Mouse (Mus musculus) myocyte (in vitro differentiated cells): ENCODE measurements around the gene Sh2d7. TPM values are rescaled to one million over a fixed set of nuclear protein-coding genes. Genes with fewer than 3 reads are reported as not detected.

Experiments used
- H3K27me3 ChIP-seq: one replicate; pipeline ENCODE4 v1.6.1; 2011; ENCODE audit not compliant: control insufficient read depth, insufficient read depth, insufficient read length
- H3K36me3 ChIP-seq: one replicate; pipeline ENCODE4 v1.6.1; 2011; ENCODE audit not compliant: control insufficient read depth, insufficient read depth
- H3K4me2 ChIP-seq: one replicate; pipeline ENCODE4 v1.6.1; 2011; ENCODE audit warnings: low read depth, control low read depth
- H3K4me3 ChIP-seq: one replicate; pipeline ENCODE4 v1.5.1; 2011; ENCODE audit warnings: mild to moderate bottlenecking, control low read depth, moderate library complexity
- H3K79me2 ChIP-seq: one replicate; pipeline ENCODE4 v1.6.1; 2011; ENCODE audit not compliant: control insufficient read depth, insufficient read depth
- H3ac ChIP-seq: one replicate; pipeline ENCODE4 v1.6.1; 2011; ENCODE audit not compliant: control insufficient read depth, insufficient read length
- CEBPB ChIP-seq: IDR thresholded peaks from 2 replicates; pipeline ENCODE4 v1.6.1; 2011; ENCODE audit warnings: mild to moderate bottlenecking, moderate library complexity; ENCODE audit not compliant: poor library complexity, insufficient read depth, severe bottlenecking
- E2F4 ChIP-seq: IDR thresholded peaks from one replicate; pipeline ENCODE4 v1.6.1; 2011; ENCODE audit warnings: mild to moderate bottlenecking, control low read depth, moderate library complexity; ENCODE audit not compliant: insufficient read depth
- MAX ChIP-seq: IDR thresholded peaks from one replicate; pipeline ENCODE4 v1.6.1; 2011; ENCODE audit warnings: low read depth, mild to moderate bottlenecking, control low read depth
- MYOD1 ChIP-seq, 3 experiments: IDR thresholded peaks; one replicate each; pipeline ENCODE4 v1.6.1; 2011; ENCODE audit warnings: control low read depth in 2 of 3, low read depth in 2 of 3, mild to moderate bottlenecking in 2 of 3, moderate library complexity in 1 of 3; ENCODE audit not compliant: insufficient read length in 2 of 3, control insufficient read depth in 1 of 3
- MYOG ChIP-seq, 3 experiments: IDR thresholded peaks; one replicate each; pipeline ENCODE4 v1.6.1; 2011; ENCODE audit warnings: control low read depth in 2 of 3, low read depth in 2 of 3, mild to moderate bottlenecking in 2 of 3; ENCODE audit not compliant: insufficient read length in 2 of 3, control insufficient read depth in 1 of 3, insufficient read depth in 1 of 3
- POLR2A ChIP-seq: IDR thresholded peaks from one replicate; pipeline ENCODE4 v1.6.1; 2011; ENCODE audit warnings: low read depth, mild to moderate bottlenecking, control low read depth, moderate library complexity; ENCODE audit not compliant: insufficient read length
- POLR2AphosphoS2 ChIP-seq: IDR thresholded peaks from one replicate; pipeline ENCODE4 v1.6.1; 2011; ENCODE audit warnings: low read depth, control low read depth; ENCODE audit not compliant: insufficient read length
- REST ChIP-seq: IDR thresholded peaks from one replicate; pipeline ENCODE4 v1.6.1; 2011; ENCODE audit warnings: mild to moderate bottlenecking, control low read depth, moderate library complexity; ENCODE audit not compliant: insufficient read depth, insufficient read length
- SRF ChIP-seq: IDR thresholded peaks from one replicate; pipeline ENCODE4 v1.6.1; 2011; ENCODE audit warnings: low read depth; ENCODE audit not compliant: control insufficient read depth, insufficient read length
- TCF12 ChIP-seq: IDR thresholded peaks from one replicate; pipeline ENCODE4 v1.6.1; 2011; ENCODE audit warnings: mild to moderate bottlenecking, control low read depth; ENCODE audit not compliant: poor library complexity, insufficient read depth, severe bottlenecking
- TCF3 ChIP-seq: IDR thresholded peaks from one replicate; pipeline ENCODE4 v1.6.1; 2011; ENCODE audit warnings: low read depth, control low read depth; ENCODE audit not compliant: insufficient read length
- USF1 ChIP-seq: IDR thresholded peaks from one replicate; pipeline ENCODE4 v1.6.1; 2011; ENCODE audit warnings: low read depth, mild to moderate bottlenecking, control low read depth, moderate library complexity
- polyA plus RNA-seq: library from polyadenylated mRNA; unstranded; fragments of >200 nt; fragmentation: generic; extraction: Trizol; gene quantifications from one replicate; pipeline ENCODE4 v1.2.1, GENCODE M21; 2012; ENCODE audit warnings: missing spikeins

The Sh2d7 gene
- polyA plus RNA-seq: not detected

DNA sequence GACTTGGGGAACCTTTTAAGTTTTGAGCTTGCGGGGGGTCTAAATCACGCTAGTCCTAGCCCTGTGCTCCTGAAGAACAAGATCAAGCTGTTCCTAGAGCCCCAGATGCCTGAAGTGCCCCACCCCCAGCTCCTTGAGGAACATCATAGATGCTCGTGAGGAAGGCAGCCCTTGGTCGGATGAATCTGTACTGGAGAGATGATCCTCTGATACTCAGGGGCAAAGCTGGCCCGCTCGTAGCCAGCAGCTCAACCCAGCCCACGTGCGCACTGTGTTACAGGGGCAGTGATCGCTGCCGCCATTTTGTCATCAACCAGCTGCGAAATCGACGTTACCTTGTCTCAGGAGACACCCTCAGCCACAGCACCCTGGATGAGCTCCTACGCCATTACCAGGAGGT lies at the start of gene Sh2d7:
Sh2d7 (plus strand) TSS at position 301 of the 400 bp plus-strand sequence.
- Histone ChIP-seq H3K36me3 (no peaks in the 10 kb centered on the region), H3K4me3 (no peak within 1 kb of the TSS), H3K4me2 (no peak within 1 kb of the TSS), H3K79me2 (no peaks in the 10 kb centered on the region), H3K27me3 (peaks cover 19% of the 10 kb centered on the region), H3ac (no peak within 1 kb of the TSS)
- TF ChIP-seq POLR2AphosphoS2 (no peak), USF1 (no peak), MYOG (IDR thresholded peaks at IDR 0.05; ENCODE audit: control insufficient read depth in 1 of 3, insufficient read depth in 1 of 3, insufficient read length in 2 of 3, low read depth in 2 of 3) (no peak)

DNA sequence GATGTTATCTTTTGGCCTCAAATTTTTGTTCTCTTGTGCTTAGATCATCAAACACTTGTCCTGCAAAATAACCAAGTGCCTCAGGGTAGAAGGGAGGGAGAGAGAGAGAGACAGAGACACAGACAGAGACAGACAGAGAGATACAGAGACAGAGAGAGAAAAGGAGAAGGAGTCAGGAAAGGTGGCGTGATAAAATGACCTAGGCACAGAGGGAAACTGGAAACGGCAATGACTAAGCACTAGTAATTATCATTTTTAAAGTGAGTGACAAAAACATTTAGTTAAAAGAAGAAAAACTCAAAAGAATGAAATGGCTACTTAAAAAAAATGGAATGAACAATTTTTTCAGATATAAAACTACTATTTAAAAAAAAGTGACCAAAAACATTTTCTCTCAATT lies 49.2 kb upstream of the Sh2d7 start:
- Histone ChIP-seq H3K79me2 (no peaks in the 10 kb centered on the region), H3K27me3 (peaks cover 4% of the 10 kb centered on the region), H3K4me2 (no peak overlapping the region), H3ac (no peak overlapping the region), H3K36me3 (no peaks in the 10 kb centered on the region), H3K4me3 (no peak overlapping the region)
- no peak for TF ChIP-seq SRF
- no peak for TF ChIP-seq POLR2AphosphoS2
- TF ChIP-seq TCF12: no peak
- TF ChIP-seq TCF3: no peak
- no peak for TF ChIP-seq MAX
- TF ChIP-seq MYOD1 (IDR thresholded peaks at IDR 0.05; ENCODE audit: control insufficient read depth in 1 of 3, insufficient read length in 2 of 3, low read depth in 2 of 3): no peak
- TF ChIP-seq E2F4: no peak
- TF ChIP-seq CEBPB: no peak
- no peak for TF ChIP-seq REST
- no peak for TF ChIP-seq POLR2A
- TF ChIP-seq MYOG (IDR thresholded peaks at IDR 0.05; ENCODE audit: control insufficient read depth in 1 of 3, insufficient read depth in 1 of 3, insufficient read length in 2 of 3, low read depth in 2 of 3): no peak
- no peak for TF ChIP-seq USF1

DNA sequence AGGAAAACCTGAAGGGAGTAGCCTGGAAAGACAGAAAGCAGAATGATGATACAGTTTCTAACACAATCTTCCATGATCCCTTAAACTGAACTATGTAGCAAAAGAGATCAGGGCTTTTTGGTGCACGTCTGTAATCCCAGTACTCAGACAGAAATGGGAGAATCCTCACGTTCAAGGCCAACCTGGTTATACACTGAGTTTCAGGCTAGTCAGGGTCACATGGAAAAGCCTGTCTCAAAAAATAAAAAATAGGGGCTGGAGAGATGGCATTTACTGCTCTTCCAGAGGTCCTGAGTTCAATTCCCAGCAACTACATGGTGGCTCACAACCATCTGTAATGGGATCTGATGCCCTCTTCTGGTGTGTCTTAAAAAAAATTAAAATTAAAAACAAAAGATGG lies 48.4 kb upstream of the Sh2d7 start:
- Histone ChIP-seq H3K27me3 (peaks cover 4% of the 10 kb centered on the region), H3K4me3 (no peak overlapping the region), H3ac (no peak overlapping the region), H3K36me3 (no peaks in the 10 kb centered on the region), H3K4me2 (no peak overlapping the region), H3K79me2 (no peaks in the 10 kb centered on the region)
- TF ChIP-seq SRF: no peak
- no peak for TF ChIP-seq REST
- TF ChIP-seq MYOG (IDR thresholded peaks at IDR 0.05; ENCODE audit: control insufficient read depth in 1 of 3, insufficient read depth in 1 of 3, insufficient read length in 2 of 3, low read depth in 2 of 3): no peak
- TF ChIP-seq POLR2AphosphoS2: no peak
- TF ChIP-seq CEBPB: no peak
- no peak for TF ChIP-seq E2F4
- no peak for TF ChIP-seq MYOD1 (IDR thresholded peaks at IDR 0.05; ENCODE audit: control insufficient read depth in 1 of 3, insufficient read length in 2 of 3, low read depth in 2 of 3)
- no peak for TF ChIP-seq TCF3
- TF ChIP-seq MAX: no peak
- TF ChIP-seq USF1: no peak
- TF ChIP-seq POLR2A: no peak
- no peak for TF ChIP-seq TCF12

DNA sequence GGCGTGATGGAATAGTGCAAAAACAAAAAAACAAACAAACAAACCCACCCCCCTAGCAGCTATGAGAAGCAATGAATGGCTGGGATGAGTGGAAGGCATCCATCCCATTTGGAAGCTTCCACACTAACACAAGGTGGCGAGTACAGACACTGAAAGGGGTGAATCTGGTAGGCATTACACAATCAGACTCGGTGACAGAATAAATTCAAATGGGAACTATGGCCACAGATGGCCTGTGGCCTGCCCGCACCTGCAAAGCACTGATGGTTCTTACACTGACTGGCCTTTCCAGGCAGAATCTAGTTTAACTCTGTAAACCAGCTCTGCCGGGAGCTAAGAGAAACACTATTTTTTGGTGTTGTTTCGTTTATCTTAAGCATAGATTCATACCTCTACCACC lies 39.5 kb upstream of the Sh2d7 start:
- TF ChIP-seq CEBPB: no peak
- TF ChIP-seq POLR2AphosphoS2: no peak
- no peak for TF ChIP-seq MAX
- TF ChIP-seq E2F4: no peak
- no peak for TF ChIP-seq REST
- no peak for TF ChIP-seq MYOG (IDR thresholded peaks at IDR 0.05; ENCODE audit: control insufficient read depth in 1 of 3, insufficient read depth in 1 of 3, insufficient read length in 2 of 3, low read depth in 2 of 3)
- no peak for TF ChIP-seq MYOD1 (IDR thresholded peaks at IDR 0.05; ENCODE audit: control insufficient read depth in 1 of 3, insufficient read length in 2 of 3, low read depth in 2 of 3)
- TF ChIP-seq TCF12: no peak
- no peak for TF ChIP-seq POLR2A
- no peak for TF ChIP-seq SRF
- TF ChIP-seq USF1: no peak
- no peak for TF ChIP-seq TCF3
- H3K4me3 ChIP-seq: no peak overlapping the region

DNA sequence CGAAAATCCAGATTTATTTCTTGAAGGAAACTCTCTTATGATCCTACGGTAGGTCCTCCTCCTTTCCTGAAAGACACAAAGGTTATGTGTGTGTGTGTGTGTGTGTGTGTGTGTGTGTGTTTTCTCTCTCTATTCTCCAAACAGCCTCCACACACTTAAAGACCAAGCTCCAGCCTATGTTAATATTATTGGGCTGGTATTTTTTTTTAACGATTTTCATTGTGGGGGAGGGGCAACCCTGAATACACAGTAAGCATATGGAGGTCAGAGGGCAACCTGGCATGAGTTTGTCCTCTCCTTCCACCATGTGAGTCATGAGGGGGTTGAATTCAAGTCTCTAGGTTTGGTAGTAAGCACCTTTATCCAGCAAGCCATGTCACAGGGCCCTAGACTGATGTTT lies 39.0 kb upstream of the Sh2d7 start:
- H3ac ChIP-seq: no peak overlapping the region
- H3K79me2 ChIP-seq: no peaks in the 10 kb centered on the region
- H3K4me2 ChIP-seq: no peak overlapping the region
- H3K4me3 ChIP-seq: no peak overlapping the region
- peaks cover 25% of the 10 kb centered on the region for H3K27me3 ChIP-seq
- H3K36me3 ChIP-seq: no peaks in the 10 kb centered on the region
- TF ChIP-seq MAX: no peak
- TF ChIP-seq MYOG (IDR thresholded peaks at IDR 0.05; ENCODE audit: control insufficient read depth in 1 of 3, insufficient read depth in 1 of 3, insufficient read length in 2 of 3, low read depth in 2 of 3): no peak
- no peak for TF ChIP-seq E2F4
- TF ChIP-seq TCF3: no peak
- TF ChIP-seq POLR2AphosphoS2: no peak
- TF ChIP-seq REST: no peak
- TF ChIP-seq USF1: no peak
- TF ChIP-seq MYOD1 (IDR thresholded peaks at IDR 0.05; ENCODE audit: control insufficient read depth in 1 of 3, insufficient read length in 2 of 3, low read depth in 2 of 3): no peak
- no peak for TF ChIP-seq CEBPB
- no peak for TF ChIP-seq POLR2A
- no peak for TF ChIP-seq SRF

More for the DNA sequence above, 39.5 kb upstream of the Sh2d7 start:
- peaks cover 21% of the 10 kb centered on the region for H3K27me3 ChIP-seq
- no peak overlapping the region for H3ac ChIP-seq
- H3K79me2 ChIP-seq: no peaks in the 10 kb centered on the region
- H3K4me2 ChIP-seq: no peak overlapping the region
- no peaks in the 10 kb centered on the region for H3K36me3 ChIP-seq
